Mouse (Mus musculus): Measurements from ENCODE around the gene Pcgf1. TPM values are rescaled to one million over a fixed set of nuclear protein-coding genes. Genes with fewer than 3 reads are reported as not detected.

Pcgf1 gene
- polyA plus RNA-seq, 1 experiment from 2014 or later, result 46.5 TPM

GRCm38 (mm10) chr6:83125331-83125730 is 47.7 kb downstream of the Pcgf1 start, which contains the start of gene Ino80b:
Ino80b (minus strand) TSS chr6:83125431.
- WGBS, result 35% methylated on average over 5 of the region's 5 CpGs
- no peak for DNase-seq (ENCODE audit: low spot score)
- no peaks in the 10 kb centered on the region for H3K27me3 ChIP-seq (ENCODE audit: low read depth, poor library complexity, severe bottlenecking)
- no peaks in the 10 kb centered on the region for H3K9me3 ChIP-seq (replicated peaks)
- H3K36me3 ChIP-seq, result peaks cover 4% of the 10 kb centered on the region; the same call in 1 of the 2 replicates
- peak within 1 kb of the TSS; percentile 87 for H3K4me3 ChIP-seq
- peaks cover 38% of the 10 kb centered on the region for H3K4me1 ChIP-seq
- peak within 1 kb of the TSS; percentile 91 for H3K27ac ChIP-seq

- Histone ChIP-seq H3K36me3 (peaks cover 4% of the 10 kb centered on the region; the same call in 1 of the 2 replicates), H3K27me3 (ENCODE audit: low read depth, poor library complexity, severe bottlenecking) (no peaks in the 10 kb centered on the region), H3K9me3 (replicated peaks) (no peaks in the 10 kb centered on the region), H3K4me3 (no peak overlapping the region), H3K4me1 (peaks cover 29% of the 10 kb centered on the region), H3K27ac (no peak overlapping the region)
- WGBS, result 93% methylated on average over 5 of the region's 5 CpGs
- no peak for DNase-seq (ENCODE audit: low spot score)
Measured at GRCm38 (mm10) chr6:83127419-83127818, 49.8 kb downstream of the Pcgf1 start.

MicroRNAs encoded within 50 kb of the gene (microRNA counts, 519-probe panel; counts per million panel counts)
- 684 counts per million, percentile 72 among the panel's probes with 10 or more counts for microRNA mmu-miR-3470a+mmu-miR-3470b

Small RNA genes lying within 50 kb of the gene (microRNA-seq; reads per million reads assigned to microRNA genes)
- gene Mir3470a, result not detected
- not detected for gene Mir7040

Other genes starting within 250 kb of the Pcgf1 start
- 0.83 and 1.9 TPM in 2 replicates for gene Sema4f, start 138.1 kb upstream of the Pcgf1 start, polyA plus RNA-seq (2016; fragmentation: Nextera tagmentation; extraction: Ambion mirVana)
- 0.19 and 0.33 TPM in 2 replicates for gene M1ap, start 131.0 kb upstream of the Pcgf1 start, polyA plus RNA-seq (2016; fragmentation: Nextera tagmentation; extraction: Ambion mirVana)
- 9.8 and 14.9 TPM in 2 replicates for gene Dok1, start 44.4 kb upstream of the Pcgf1 start, polyA plus RNA-seq (2016; fragmentation: Nextera tagmentation; extraction: Ambion mirVana)
- gene Loxl3, start 43.7 kb upstream of the Pcgf1 start, polyA plus RNA-seq (2016; fragmentation: Nextera tagmentation; extraction: Ambion mirVana), result 6.3 and 12.8 TPM in 2 replicates
- 167 and 169 TPM in 2 replicates for gene Aup1, start 23.3 kb upstream of the Pcgf1 start, polyA plus RNA-seq (2016; fragmentation: Nextera tagmentation; extraction: Ambion mirVana)
- gene Htra2, start 22.6 kb upstream of the Pcgf1 start, polyA plus RNA-seq (2016; fragmentation: Nextera tagmentation; extraction: Ambion mirVana), result 76.2 and 82.6 TPM in 2 replicates
- 1.4 and 1.5 TPM in 2 replicates for gene Dqx1, start 20.0 kb upstream of the Pcgf1 start, polyA plus RNA-seq (2016; fragmentation: Nextera tagmentation; extraction: Ambion mirVana)
- 0.16 TPM in 1 of 2 replicates, not detected in the other for gene Tlx2, start 7.6 kb upstream of the Pcgf1 start, polyA plus RNA-seq (2016; fragmentation: Nextera tagmentation; extraction: Ambion mirVana)
- 0.82 and 1.5 TPM in 2 replicates for gene Lbx2, start 8.5 kb downstream of the Pcgf1 start, polyA plus RNA-seq (2016; fragmentation: Nextera tagmentation; extraction: Ambion mirVana)
- 1.7 and 3.8 TPM in 2 replicates for gene Ccdc142, start 23.7 kb downstream of the Pcgf1 start, polyA plus RNA-seq (2016; fragmentation: Nextera tagmentation; extraction: Ambion mirVana)
- gene Gm42688, start 23.7 kb downstream of the Pcgf1 start, polyA plus RNA-seq (2016; fragmentation: Nextera tagmentation; extraction: Ambion mirVana), result 2.1 and 2.8 TPM in 2 replicates
- 150 and 163 TPM in 2 replicates for gene Mrpl53, start 31.2 kb downstream of the Pcgf1 start, polyA plus RNA-seq (2016; fragmentation: Nextera tagmentation; extraction: Ambion mirVana)
- 45.3 and 53.8 TPM in 2 replicates for gene Mogs, start 37.6 kb downstream of the Pcgf1 start, polyA plus RNA-seq (2016; fragmentation: Nextera tagmentation; extraction: Ambion mirVana)
- 136 and 188 TPM in 2 replicates for gene Wbp1, start 43.7 kb downstream of the Pcgf1 start, polyA plus RNA-seq (2016; fragmentation: Nextera tagmentation; extraction: Ambion mirVana)
- gene Ino80b, start 47.6 kb downstream of the Pcgf1 start, polyA plus RNA-seq (2016; fragmentation: Nextera tagmentation; extraction: Ambion mirVana), result 17.4 and 17.8 TPM in 2 replicates
- gene Rtkn, start 57.6 kb downstream of the Pcgf1 start, polyA plus RNA-seq (2016; fragmentation: Nextera tagmentation; extraction: Ambion mirVana), result 34.2 and 51.8 TPM in 2 replicates
- gene Wdr54, start 78.5 kb downstream of the Pcgf1 start, polyA plus RNA-seq (2016; fragmentation: Nextera tagmentation; extraction: Ambion mirVana), result 10.9 and 13.7 TPM in 2 replicates
- 0.80 and 1.6 TPM in 2 replicates for gene 1700003E16Rik, start 78.5 kb downstream of the Pcgf1 start, polyA plus RNA-seq (2016; fragmentation: Nextera tagmentation; extraction: Ambion mirVana)
- gene Dctn1, start 88.1 kb downstream of the Pcgf1 start, polyA plus RNA-seq (2016; fragmentation: Nextera tagmentation; extraction: Ambion mirVana), result 96.4 and 108 TPM in 2 replicates
- gene Slc4a5, start 142.0 kb downstream of the Pcgf1 start, polyA plus RNA-seq (2016; fragmentation: Nextera tagmentation; extraction: Ambion mirVana), result 0.23 and 0.25 TPM in 2 replicates
- gene Mthfd2, start 248.0 kb downstream of the Pcgf1 start, polyA plus RNA-seq (2016; fragmentation: Nextera tagmentation; extraction: Ambion mirVana), result 64.9 and 94.0 TPM in 2 replicates
- 54.1 and 63.3 TPM in 2 replicates for gene Mob1a, start 248.1 kb downstream of the Pcgf1 start, polyA plus RNA-seq (2016; fragmentation: Nextera tagmentation; extraction: Ambion mirVana)